Mouse (Mus musculus) mesoderm, embryonic 11.5 days (tissue): ENCODE results near the gene Scnn1g.
A peak's percentile ranks its signal among the peaks of the same experiment; 100 is the strongest.

Source experiments
- DNase-seq: peaks from one replicate; pipeline ENCODE4 v3.0.0-alpha.2; 2012; ENCODE audit warnings: low read depth, low spot score

The Scnn1g gene

DNA sequence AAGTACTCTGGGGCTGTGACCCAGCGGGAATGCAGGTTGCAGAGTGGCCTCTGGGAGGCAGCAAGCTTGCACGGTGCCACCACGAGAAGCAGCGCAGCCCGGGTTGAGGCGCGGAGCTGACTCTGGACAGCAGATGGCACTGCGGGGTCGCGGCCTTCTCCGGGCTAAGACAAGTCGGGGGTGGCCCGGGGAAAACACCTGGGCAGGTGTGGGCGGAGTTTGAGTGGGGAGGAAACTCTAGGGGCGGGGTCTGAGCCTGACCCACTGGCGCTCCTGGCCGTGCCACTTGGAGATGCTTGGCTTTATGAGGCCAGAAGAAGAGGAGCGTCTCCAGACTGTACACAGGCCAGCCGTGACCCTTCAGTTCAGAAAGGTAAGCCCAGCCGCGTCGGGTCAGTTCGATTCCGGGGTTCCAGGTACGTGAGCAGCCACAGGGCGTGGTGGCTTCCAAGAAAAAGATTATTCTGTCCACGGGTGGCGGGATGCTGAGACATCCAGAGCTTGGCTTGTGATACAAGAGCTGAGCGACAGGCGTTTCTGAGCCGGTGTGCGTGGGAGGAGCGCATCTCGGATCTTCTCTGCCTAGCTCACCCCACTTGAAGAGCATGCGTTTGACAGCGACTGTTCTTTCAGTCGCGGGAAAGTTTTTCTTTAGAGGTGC lies at the start of gene Scnn1g:
TSS of gene Scnn1g (plus strand) at position 309 of the 661 bp plus-strand sequence.
- peak; percentile 86 for DNase-seq

DNA sequence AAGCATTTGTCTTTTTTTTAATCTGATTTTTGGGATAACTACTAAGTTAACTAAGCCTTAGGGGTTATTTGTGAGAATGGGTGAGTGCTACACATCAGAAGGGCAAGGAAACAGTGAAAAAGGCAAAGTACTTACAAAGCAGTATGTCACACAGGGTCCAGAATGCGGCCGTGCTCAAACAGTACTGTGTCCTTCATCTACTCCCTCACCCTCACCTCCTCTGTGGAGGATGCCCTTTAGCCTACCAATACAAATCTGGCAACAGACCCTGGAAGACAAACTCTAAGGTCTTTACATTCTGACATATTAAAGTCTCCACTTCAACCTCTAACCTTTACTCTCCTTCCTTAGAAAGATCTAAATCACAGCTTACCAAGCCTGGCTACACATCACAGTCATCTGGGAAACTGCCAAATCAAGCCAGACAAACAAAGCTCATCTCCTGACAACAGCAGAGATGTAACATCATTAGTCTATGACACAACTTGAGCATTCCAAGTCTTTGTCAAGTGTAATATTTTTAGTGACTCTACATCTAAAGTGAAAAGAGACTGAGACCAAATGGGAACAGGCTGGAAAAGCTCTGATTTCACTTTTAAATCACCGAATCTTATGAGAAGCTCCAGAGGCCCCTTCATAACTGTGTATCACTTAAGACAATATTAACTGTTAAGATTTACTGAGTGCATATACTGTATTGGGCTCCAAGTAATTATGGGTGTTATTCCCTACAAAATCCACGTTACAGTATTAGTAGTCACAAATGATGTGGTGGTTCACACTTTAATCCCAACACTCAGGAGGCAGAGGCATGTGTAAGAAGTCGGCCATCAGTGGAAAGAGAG lies 48.9 kb upstream of the Scnn1g start:
- DNase-seq = no peak

GRCm38 (mm10) chr7:121689338-121689737 lies 44.9 kb upstream of the Scnn1g start:
- DNase-seq = no peak

GRCm38 (mm10) chr7:121691803-121692202 lies 42.5 kb upstream of the Scnn1g start:
- no peak for DNase-seq

GRCm38 (mm10) chr7:121697170-121697569 lies 37.1 kb upstream of the Scnn1g start:
- peak; percentile 21 for DNase-seq

GRCm38 (mm10) chr7:121697574-121697973 lies 36.7 kb upstream of the Scnn1g start:
- DNase-seq = no peak

GRCm38 (mm10) chr7:121699218-121699617 lies 35.1 kb upstream of the Scnn1g start:
- no peak for DNase-seq

DNA sequence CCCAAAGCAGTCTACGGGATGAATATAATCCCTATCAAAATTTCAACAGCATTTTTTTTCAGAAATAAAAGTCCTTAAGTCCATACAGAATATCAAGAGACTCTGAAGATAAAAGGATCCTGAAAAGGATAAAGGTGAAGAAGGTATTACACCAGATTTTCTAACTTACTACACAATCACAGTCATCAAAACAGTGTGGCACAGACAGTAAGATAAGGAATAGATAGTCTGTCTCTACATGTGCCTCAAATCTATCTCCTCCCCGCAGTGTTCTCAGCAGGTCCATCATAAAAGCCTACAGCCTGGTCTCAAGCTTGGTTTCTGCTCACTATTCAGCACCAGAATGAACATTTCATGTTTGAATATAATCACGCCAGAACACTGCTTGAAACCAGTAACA lies 33.8 kb upstream of the Scnn1g start:
- no peak for DNase-seq

DNA sequence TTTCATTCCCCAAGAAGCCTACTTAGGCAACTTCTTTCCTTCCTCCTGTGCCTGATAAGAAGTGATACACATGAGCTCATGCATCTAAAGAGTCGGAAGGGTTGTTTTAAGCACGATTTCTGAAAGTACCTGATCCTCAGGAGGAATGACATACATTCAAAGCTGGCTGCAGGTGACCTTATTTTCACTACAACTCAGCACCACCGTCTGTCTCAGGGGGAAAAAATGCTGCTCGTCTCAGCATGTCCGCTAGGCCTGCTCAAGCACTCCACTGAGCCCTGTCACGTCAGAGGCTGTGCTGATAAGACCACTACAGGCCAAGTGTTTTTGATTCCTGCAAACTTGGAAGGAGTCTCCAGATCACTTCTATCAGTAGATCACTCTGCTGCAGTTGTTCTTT lies 32.3 kb upstream of the Scnn1g start:
- no peak for DNase-seq

- DNase-seq = peak; percentile 14
Observed at GRCm38 (mm10) chr7:121705051-121705450, 29.2 kb upstream of the Scnn1g start.

GRCm38 (mm10) chr7:121706411-121707072 lies 27.7 kb upstream of the Scnn1g start:
- peak; percentile 31 for DNase-seq

GRCm38 (mm10) chr7:121707073-121707667 lies 27.1 kb upstream of the Scnn1g start, which contains the start of gene Usp31:
Gene Usp31 (minus strand): TSS chr7:121707253.
- DNase-seq = peak; percentile 96

GRCm38 (mm10) chr7:121711171-121711570 lies 23.1 kb upstream of the Scnn1g start:
- DNase-seq = no peak

- no peak for DNase-seq
Observed at GRCm38 (mm10) chr7:121717031-121717430, 17.2 kb upstream of the Scnn1g start.

GRCm38 (mm10) chr7:121730225-121730624 lies 4.1 kb upstream of the Scnn1g start:
- peak; percentile 80 for DNase-seq

DNA sequence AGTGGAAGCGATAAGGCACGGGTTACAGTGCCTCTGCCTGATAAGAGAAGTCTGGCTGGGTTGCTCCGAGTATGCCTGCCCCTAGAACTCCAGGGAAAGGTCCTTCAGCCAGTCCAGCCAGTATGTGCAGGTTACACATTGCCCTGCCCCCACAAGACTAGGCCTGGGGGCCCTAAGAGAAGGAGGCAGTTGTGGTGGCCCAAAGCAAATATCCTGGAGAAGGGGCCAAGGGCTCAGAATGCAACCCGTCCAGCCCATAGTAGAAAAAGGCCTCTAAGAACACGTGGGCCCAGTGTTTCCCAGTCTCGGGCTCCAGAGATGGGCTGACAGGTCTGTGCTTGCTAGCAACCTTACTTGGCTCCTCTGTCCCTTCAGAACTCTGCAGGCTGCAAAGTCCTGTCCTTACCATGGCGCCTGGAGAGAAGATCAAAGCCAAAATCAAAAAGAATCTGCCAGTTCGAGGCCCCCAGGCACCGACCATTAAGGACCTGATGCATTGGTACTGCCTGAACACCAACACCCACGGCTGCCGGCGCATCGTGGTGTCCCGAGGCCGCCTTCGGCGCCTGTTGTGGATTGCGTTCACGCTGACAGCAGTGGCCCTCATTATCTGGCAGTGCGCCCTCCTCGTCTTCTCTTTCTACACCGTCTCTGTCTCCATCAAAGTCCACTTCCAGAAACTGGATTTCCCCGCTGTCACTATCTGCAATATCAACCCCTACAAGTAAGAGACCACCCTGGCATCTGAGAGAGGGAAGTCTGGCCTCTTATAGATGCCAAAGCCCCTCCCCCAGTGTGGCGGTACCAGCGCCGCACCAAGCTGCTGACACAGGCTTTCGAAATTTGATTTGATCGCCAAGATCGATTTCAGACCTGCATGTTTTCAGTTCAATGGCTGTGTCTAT lies 3.5 kb downstream of the Scnn1g start:
- no peak for DNase-seq

- DNase-seq = no peak
Observed at GRCm38 (mm10) chr7:121750244-121750643, 16.0 kb downstream of the Scnn1g start.

DNA sequence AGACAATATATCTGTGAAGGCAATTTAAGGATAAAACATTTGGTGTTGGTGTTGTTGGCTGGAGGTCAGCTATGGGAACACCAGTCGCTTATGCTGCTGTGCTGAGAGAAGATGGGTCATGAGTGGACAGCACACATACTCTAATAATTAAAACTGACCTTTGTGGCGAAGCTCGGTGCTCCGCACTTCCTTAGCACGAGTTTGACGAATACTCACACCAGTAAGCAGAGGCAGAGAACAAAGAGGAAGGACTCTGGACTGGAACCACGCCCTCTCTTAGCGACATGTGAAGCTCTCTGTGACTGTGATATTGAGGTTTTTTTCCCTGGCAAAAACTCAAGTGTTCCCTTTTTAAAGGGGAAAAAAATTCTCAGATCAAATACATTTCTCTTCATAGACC lies 20.5 kb downstream of the Scnn1g start:
- DNase-seq = no peak

GRCm38 (mm10) chr7:121763328-121763727 lies 29.0 kb downstream of the Scnn1g start:
- no peak for DNase-seq

GRCm38 (mm10) chr7:121767900-121768299 lies 33.6 kb downstream of the Scnn1g start:
- DNase-seq = no peak

DNA sequence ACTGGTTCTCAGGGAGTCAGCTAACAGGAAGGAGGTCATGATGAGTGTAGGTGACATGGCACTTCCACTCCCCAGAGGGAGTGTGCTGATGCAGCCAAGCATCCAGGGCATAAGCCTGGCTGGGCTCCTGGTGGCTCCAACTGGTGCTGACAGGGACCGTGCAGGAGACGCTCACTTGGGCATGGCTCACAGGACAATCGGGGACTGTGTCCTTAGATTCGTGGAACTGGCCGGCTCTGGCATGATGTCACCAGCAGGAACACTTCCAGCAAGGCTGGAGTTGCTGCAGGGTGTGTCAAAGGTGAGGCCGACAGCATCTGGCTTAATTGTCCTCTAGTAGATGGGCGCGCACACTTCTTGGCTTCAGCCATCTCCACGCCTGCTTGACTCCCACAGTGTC lies 34.7 kb downstream of the Scnn1g start:
- DNase-seq = no peak
